Mouse (Mus musculus): ENCODE data around the gene Cnp.

GRCm38 (mm10) chr11:100541577-100541976 is 33.1 kb upstream of the Cnp start:
- TF ChIP-seq MAFK (IDR thresholded peaks at IDR 0.05; ENCODE audit: borderline replicate concordance, low read depth, low read length) (no peak), E2F4 (IDR thresholded peaks at IDR 0.05; ENCODE audit: borderline replicate concordance, low read depth, low read length) (no peak), CTCF (IDR thresholded peaks at IDR 0.05 in 2 of 3, conservative IDR thresholded peaks at IDR 0.05 in 1 of 3; ENCODE audit: control insufficient read depth in 1 of 3, insufficient read depth in 1 of 3, low read depth in 2 of 3, low read length in 3 of 3, poor library complexity in 1 of 3, severe bottlenecking in 1 of 3) (no peak), POLR2A (IDR thresholded peaks at IDR 0.05; ENCODE audit: control insufficient read depth in 1 of 2, insufficient read depth in 1 of 2, low read depth in 1 of 2, low read length in 2 of 2, poor library complexity in 1 of 2) (no peak), EP300 (IDR thresholded peaks at IDR 0.05; ENCODE audit: low read depth in 1 of 2, low read length in 2 of 2) (no peak), MAX (IDR thresholded peaks at IDR 0.05; ENCODE audit: low read length) (no peak), ZC3H11A (IDR thresholded peaks at IDR 0.05; ENCODE audit: low read depth, low read length) (no peak), USF1 (IDR thresholded peaks at IDR 0.05; ENCODE audit: low read depth, low read length) (no peak), CHD2 (IDR thresholded peaks at IDR 0.05; ENCODE audit: low read length) (no peak), MYC (IDR thresholded peaks at IDR 0.05; ENCODE audit: low read depth, low read length) (no peak), ZMIZ1 (IDR thresholded peaks at IDR 0.05; ENCODE audit: low read depth, low read length) (no peak)

Data from MEL (cell line).